Mouse (Mus musculus) Patski (cell line): ENCODE measurements around the gene Aqp12. TPM values are rescaled to one million over a fixed set of nuclear protein-coding genes. Genes with fewer than 3 reads are reported as not detected.

Experiments used
- ATAC-seq: fragments of 100-300 bp; one replicate; pipeline ENCODE4 v1.8.0; 2021
- CTCF ChIA-PET: fragments of 350-600 bp; sonication (Branson Sonifier 250); formaldehyde crosslinking; loops from one replicate; lab custom pipeline; 2022; ENCODE audit warnings: inconsistent platforms; lab: Charles Lee
- POLR2A ChIA-PET: fragments of 350-600 bp; sonication (Branson Sonifier 250); formaldehyde crosslinking; loops from one replicate; lab custom pipeline; 2022; ENCODE audit warnings: antibody characterized with exemption, inconsistent platforms; lab: Charles Lee
- DNase-seq: peaks from one replicate; pipeline ENCODE4 v3.0.0-alpha.2; 2011; ENCODE audit warnings: low read depth, low spot score
- H3K27me3 ChIP-seq: fragments of 371-371 bp; one replicate; pipeline ENCODE4 v1.5.1; 2021
- CTCF ChIP-seq: fragments of 100-300 bp; IDR thresholded peaks from one replicate; pipeline ENCODE4 v1.5.1; 2021
- in situ Hi-C: fragments of 300-500 bp; cut with MboI; formaldehyde crosslinking; loops from 3 replicates; pipeline ENCODE4 v1.11.1; 2018; ENCODE audit warnings: low pct_unique_long_range_greater_than_20kb, mixed read lengths
- polyA plus RNA-seq: library from polyadenylated mRNA; unstranded; gene quantifications from one replicate; pipeline ENCODE4 v1.2.3, GENCODE M21; 2021

Gene Aqp12
- polyA plus RNA-seq, 1 experiment from 2014 or later: not detected

DNA sequence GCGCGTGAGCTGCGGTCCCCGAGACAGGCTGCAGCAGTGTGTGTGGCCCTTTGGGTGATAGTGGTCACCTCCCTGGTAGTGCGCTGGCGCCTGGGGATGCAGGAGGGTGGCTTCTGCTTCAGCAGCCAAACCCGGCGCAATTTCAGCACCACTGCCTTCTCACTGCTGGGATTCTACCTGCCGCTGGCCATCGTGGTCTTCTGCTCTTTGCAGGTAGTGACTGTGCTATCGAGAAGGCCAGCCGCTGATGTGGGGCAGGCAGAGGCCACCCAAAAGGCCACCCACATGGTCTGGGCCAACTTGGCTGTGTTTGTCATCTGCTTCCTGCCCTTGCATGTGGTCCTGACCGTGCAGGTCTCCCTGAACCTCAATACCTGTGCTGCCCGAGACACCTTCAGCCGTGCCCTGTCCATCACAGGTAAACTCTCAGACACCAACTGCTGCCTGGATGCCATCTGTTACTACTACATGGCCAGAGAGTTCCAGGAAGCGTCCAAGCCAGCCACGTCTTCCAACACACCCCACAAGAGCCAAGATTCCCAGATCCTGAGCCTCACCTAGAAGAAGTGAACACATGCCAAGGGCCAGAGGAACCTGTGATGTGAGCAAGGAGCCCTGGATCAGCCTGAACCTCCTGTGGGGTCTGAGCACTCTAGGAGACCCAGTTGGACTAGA is 23.1 kb upstream of the Aqp12 start:
- no peak for TF ChIP-seq CTCF
- ChIA-PET CTCF (no interaction called here), POLR2A (no interaction called here)
- DNase-seq (no peak), ATAC-seq (no peak)
- H3K27me3 ChIP-seq: peaks cover 25% of the 10 kb centered on the region
- in situ Hi-C loops: no loop called here

DNA sequence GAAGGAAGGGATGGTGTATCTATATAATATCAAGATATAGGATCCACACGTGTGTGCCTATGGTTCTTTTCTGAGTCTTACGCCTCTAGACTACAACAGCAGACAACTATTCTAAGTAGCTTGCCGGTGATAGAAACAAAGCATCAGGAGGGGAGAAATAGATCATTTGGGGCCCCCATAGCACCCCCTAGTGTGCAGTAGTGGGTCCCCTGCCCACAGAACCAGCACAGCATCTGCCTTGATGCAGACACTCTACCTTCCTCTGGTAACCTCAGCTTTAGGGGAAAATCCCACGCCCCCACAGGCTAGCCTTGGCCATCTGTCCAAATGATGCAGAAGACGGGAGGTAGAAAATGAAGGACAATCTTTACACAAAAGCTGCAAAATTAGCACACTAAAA is 21.1 kb upstream of the Aqp12 start:
- H3K27me3 ChIP-seq: peaks cover 38% of the 10 kb centered on the region
- TF ChIP-seq CTCF: no peak
- in situ Hi-C loops: no loop called here
- no peak for ATAC-seq
- DNase-seq: no peak
- ChIA-PET POLR2A (no interaction called here), CTCF (no interaction called here)

DNA sequence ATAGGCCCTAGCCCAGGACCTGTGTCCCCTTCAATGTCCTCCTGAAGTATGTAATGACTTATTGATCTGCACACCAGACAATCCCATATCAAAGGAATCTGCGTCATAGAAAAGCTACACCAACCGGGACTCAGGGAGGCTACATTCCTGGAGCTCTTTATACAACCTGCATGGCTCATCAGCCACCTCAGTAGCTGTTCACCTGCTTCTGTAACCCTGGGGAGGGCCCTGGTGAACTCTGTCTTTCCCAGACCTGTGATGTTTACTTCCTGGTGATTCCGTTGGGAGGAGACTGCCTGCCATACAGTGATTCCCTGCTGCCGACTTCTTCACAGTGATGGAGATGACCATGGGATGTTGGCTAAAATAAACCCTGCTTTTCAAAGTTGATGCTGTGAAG is 17.2 kb upstream of the Aqp12 start:
- CTCF ChIA-PET: no interaction called here
- no peak for TF ChIP-seq CTCF
- in situ Hi-C loops: no loop called here
- H3K27me3 ChIP-seq: peaks cover 49% of the 10 kb centered on the region
- ATAC-seq (no peak), DNase-seq (no peak)
- POLR2A ChIA-PET: no interaction called here

DNA sequence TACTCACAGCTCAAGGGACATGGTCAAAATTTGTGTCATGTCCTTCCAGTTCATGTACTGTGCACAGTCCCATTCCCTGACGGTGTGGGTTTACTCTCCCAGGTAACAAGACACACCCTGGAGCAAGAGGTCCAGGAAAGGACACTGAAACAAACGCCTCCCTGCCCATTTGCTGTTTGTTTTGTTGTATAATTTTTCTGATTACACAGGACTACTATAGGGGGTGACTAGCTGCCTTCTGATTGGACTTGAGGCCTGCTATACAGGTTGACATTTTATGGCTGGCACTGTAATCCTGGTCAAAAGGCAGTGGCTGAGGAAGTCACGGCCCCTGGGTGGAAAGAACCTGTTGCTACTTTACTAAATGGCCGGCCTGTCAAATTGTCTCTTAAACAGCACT is 16.2 kb upstream of the Aqp12 start:
- in situ Hi-C loops: no loop called here
- DNase-seq: no peak
- TF ChIP-seq CTCF: no peak
- ChIA-PET CTCF (no interaction called here), POLR2A (no interaction called here)
- peaks cover 49% of the 10 kb centered on the region for H3K27me3 ChIP-seq
- ATAC-seq: no peak

DNA sequence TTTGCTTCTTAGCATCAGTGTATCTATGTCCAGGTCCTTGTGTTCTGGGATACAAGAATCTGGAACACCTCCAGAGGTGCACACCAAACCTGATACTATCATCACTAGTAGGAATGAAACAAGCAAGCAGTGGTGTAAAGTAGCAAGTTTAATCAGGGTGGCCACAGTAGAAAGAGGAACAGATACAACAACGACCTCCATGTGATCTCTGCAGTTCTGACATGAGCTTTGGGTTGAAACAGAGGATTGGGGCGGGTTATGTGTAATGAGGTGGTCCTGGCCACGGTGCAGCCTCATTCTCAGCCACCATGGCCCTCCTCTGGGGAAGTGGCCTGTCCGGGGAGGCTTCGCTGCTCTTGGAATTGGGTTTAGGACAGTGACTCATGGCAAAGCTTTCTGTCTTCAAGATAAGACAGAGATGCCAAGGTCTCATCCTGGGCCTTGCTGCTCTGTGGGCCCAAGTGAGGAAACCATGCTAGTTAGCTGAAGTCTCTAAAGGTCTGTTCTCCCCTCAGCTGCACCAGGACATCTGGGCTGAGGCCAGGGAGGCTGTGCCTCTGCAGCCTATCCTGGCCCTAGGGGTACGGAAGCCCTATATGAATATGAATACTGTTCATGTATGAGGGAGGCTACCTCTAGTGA is 13.8 kb upstream of the Aqp12 start:
- in situ Hi-C loops: no loop called here
- ATAC-seq: no peak
- ChIA-PET POLR2A (no interaction called here), CTCF (no interaction called here)
- TF ChIP-seq CTCF: no peak
- no peak for DNase-seq
- H3K27me3 ChIP-seq: peaks cover 45% of the 10 kb centered on the region

DNA sequence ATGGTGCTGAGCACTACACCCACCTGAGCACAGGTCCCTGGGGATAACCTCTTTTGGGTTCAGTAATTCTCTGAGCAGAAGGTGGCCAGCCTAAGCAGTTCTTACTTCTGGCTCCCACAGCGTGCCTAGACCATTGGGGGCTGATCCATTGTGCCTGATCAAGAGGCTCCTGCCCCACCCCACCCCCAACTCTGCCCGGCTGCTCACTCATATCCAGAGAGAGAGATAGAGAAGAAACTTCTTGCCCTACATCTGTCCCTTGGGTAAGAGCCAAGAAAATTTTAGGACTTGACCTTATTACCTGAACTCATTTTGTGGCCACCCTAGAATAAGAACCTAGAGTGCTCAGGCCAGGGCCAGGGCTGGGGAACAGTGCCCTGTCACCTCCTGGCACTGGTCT is 13.3 kb upstream of the Aqp12 start:
- in situ Hi-C loops: no loop called here
- ChIA-PET CTCF (no interaction called here), POLR2A (no interaction called here)
- ATAC-seq (no peak), DNase-seq (no peak)
- H3K27me3 ChIP-seq: peaks cover 43% of the 10 kb centered on the region
- no peak for TF ChIP-seq CTCF

DNA sequence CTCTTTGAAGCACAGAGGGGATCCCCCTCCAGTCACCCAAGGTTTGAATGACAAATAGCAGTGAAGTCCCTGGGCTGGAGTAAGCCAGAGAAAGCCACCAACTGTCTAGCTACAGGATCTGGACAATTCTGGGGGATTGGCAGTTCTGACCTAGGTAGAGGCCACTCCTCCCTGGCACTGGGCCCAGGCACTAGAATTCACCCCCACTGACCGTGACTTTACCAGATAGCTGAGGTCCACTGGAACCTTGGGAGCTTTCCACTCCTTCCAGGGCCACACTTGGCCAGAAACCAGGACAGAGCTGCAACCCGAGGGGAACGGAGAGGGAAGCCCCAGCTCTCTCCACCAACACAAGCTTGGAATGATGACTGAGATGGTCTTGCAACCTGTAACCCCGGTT is 3.1 kb downstream of the Aqp12 start:
- no peak for DNase-seq
- TF ChIP-seq CTCF: no peak
- CTCF ChIA-PET: interaction anchor here (1.3 to 1.6 kb wide), 2 partner anchors 9 to 52 kb away, joined by 4 read pairs; no protein-coding TSS in a partner anchor
- ATAC-seq: no peak
- peaks cover 28% of the 10 kb centered on the region for H3K27me3 ChIP-seq
- POLR2A ChIA-PET: no interaction called here
- in situ Hi-C loops: no loop called here

DNA sequence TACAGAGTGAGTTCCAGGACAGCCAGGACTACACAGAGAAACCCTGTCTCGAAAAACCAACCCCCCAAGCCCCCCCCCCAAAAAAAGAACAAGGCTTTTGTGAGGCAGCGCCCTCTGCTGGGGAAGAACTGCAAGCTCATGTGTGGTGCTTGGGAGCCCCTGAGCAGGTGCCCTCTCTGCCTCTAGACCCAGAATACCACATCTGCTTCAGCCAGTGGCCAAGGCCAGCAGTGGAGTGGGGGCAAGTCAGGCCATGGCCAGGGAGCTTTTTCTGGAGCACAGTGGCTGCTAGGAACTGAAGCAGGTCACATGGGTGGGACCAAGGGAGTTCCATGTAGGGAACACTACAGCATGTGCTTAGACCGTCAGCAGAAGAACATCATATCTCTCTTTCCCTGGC is 4.6 kb downstream of the Aqp12 start:
- POLR2A ChIA-PET: no interaction called here
- TF ChIP-seq CTCF: no peak
- CTCF ChIA-PET: interaction anchor here (1.0 kb wide), 1 partner anchor 48 kb away, joined by 3 read pairs; no protein-coding TSS in a partner anchor
- peaks cover 26% of the 10 kb centered on the region for H3K27me3 ChIP-seq
- no peak for ATAC-seq
- in situ Hi-C loops: no loop called here
- no peak for DNase-seq

DNA sequence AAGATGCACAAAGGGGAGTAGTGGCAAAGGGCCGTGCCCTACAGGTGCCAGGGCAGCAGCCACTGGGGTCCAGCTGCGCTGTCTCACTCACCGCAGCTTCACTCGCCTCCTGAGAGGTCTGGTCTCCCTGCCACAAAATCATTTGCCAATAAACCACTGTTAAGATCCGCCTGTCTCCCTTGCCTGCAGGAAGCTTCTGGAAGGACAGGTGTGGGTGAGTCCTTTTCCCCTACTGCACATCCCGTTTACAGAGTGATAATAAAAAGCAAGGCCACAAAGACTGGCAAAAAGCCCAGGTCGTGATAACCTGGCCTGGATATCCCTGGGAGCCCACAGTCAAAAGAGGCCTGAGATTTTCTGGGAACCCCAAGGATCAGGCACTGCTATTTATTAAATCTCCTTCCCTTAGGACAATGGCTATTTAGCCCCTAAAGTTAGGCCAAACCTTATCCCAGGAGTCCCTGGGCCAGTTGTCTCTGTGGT is 6.0 kb downstream of the Aqp12 start:
- POLR2A ChIA-PET: interaction anchor here (0.6 kb wide), 1 partner anchor 1004 kb away, joined by 8 read pairs; no protein-coding TSS in a partner anchor
- in situ Hi-C loops: no loop called here
- CTCF ChIA-PET: no interaction called here

DNA sequence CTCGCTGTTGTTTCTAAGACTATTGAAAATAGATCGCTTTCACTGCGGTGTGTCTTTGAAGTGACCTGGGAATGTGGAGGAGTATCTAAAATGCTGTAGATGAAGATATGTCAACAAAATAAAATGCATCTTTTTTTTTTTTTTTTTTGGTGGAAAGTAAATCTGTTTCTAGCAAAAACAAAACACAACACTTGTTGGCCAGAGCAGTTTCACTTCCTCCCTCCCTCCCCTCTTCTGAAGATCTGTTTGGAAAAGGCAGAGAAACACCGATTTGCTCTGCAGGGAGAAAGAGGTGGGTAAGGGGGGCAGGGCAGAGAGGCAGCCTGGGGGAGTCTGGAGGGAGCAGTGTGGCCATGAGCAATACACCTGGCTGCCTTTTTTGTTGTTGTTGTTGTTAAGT is 7.2 kb downstream of the Aqp12 start:
- in situ Hi-C loops: no loop called here
- ChIA-PET CTCF (no interaction called here), POLR2A (no interaction called here)
- H3K27me3 ChIP-seq: peaks cover 9% of the 10 kb centered on the region
- ATAC-seq (no peak), DNase-seq (no peak)
- TF ChIP-seq CTCF: no peak

More for the DNA sequence above, 6.0 kb downstream of the Aqp12 start:
- ATAC-seq (no peak), DNase-seq (no peak)
- peaks cover 13% of the 10 kb centered on the region for H3K27me3 ChIP-seq
- TF ChIP-seq CTCF: no peak

DNA sequence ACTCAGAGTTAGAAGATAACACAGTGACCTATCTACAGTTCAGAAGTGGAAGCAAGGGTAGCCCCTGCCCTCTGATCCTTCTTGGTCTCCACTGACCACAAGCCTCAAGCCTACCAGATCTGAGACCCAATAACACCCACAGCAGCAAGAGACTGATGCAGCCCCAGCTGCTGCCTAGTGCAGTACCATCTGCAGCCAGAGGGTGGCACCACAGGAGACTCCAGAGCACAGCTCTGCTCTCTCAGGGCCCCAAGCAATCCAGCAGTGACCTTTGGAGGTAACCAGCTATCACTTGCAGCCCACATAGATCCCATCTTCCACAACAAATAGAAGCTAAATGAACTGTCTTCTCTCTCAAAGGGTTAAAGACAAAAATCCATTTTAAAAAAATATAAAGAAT is 8.3 kb downstream of the Aqp12 start:
- in situ Hi-C loops: no loop called here
- peaks cover 19% of the 10 kb centered on the region for H3K27me3 ChIP-seq
- no peak for ATAC-seq
- POLR2A ChIA-PET: interaction anchor here (1.4 kb wide), 1 partner anchor 11 kb away, joined by 3 read pairs; no protein-coding TSS in a partner anchor
- TF ChIP-seq CTCF: no peak
- DNase-seq: peak; percentile 3
- CTCF ChIA-PET: interaction anchor here (1.0 kb wide), 2 partner anchors 15 to 67 kb away, joined by 3 read pairs; no protein-coding TSS in a partner anchor
